Mouse (Mus musculus) liver, embryonic 11.5 days (tissue): ENCODE measurements around the gene Cracr2b. TPM values are rescaled to one million over a fixed set of nuclear protein-coding genes. Genes with fewer than 3 reads are reported as not detected.
A peak's percentile ranks its signal among the peaks of the same experiment; 100 is the strongest.

Experiments used
- ATAC-seq: fragments of 200-750 bp; cut with Nextera tagmentation; replicated peaks from 2 replicates; pipeline ENCODE4 v1.8.0; 2017; ENCODE audit warnings: moderate number of reproducible peaks, mild to moderate bottlenecking, moderate TSS enrichment, moderate library complexity; ENCODE audit not compliant: low FRiP score
- DNase-seq: peaks from one replicate; pipeline ENCODE4 v3.0.0-alpha.2; 2017; ENCODE audit warnings: low spot score
- H3K27ac ChIP-seq: fragments of 300-500 bp; sonication (generic); 2 replicates; pipeline ENCODE4 v1.5.1; 2014; ENCODE audit warnings: mild to moderate bottlenecking, low read depth, low read length, control low read depth
- H3K27me3 ChIP-seq: fragments of 300-500 bp; sonication (generic); replicated peaks from 2 replicates; pipeline ENCODE4 v1.6.1; 2014; ENCODE audit warnings: low read length, mixed read lengths; ENCODE audit not compliant: control insufficient read depth, insufficient read depth
- H3K36me3 ChIP-seq: fragments of 300-500 bp; sonication (generic); 2 replicates; pipeline ENCODE4 v1.6.1; 2014; ENCODE audit warnings: mild to moderate bottlenecking, low read length, moderate library complexity, mixed read lengths; ENCODE audit not compliant: control insufficient read depth, insufficient read depth
- H3K4me1 ChIP-seq: fragments of 300-500 bp; sonication (generic); replicated peaks from 2 replicates; pipeline ENCODE4 v1.6.1; 2014; ENCODE audit warnings: low read length, mixed read lengths; ENCODE audit not compliant: control insufficient read depth, insufficient read depth
- H3K4me2 ChIP-seq: fragments of 300-500 bp; sonication (generic); 2 replicates; pipeline ENCODE4 v1.6.1; 2014; ENCODE audit warnings: mild to moderate bottlenecking, control low read depth, moderate library complexity
- H3K4me3 ChIP-seq: fragments of 300-500 bp; sonication (generic); 2 replicates; pipeline ENCODE4 v1.5.1; 2014; ENCODE audit warnings: low read depth, low read length, control low read depth
- H3K9ac ChIP-seq: fragments of 300-500 bp; sonication (generic); 2 replicates; pipeline ENCODE4 v1.6.1; 2014; ENCODE audit warnings: low read depth, low read length, control low read depth
- H3K9me3 ChIP-seq: fragments of 300-500 bp; sonication (generic); 2 replicates; pipeline ENCODE4 v1.6.1; 2016; ENCODE audit warnings: low read length, inconsistent platforms, mixed read lengths; ENCODE audit not compliant: control insufficient read depth
- WGBS: fragments of 180-500 bp; shearing (Covaris S2); extraction: QIAGEN DNeasy Blood & Tissue Kit; methylation state at CpG from one replicate; pipeline ENCODE4 v1.1.7; 2014; 5-methylcytosine and 5-hydroxymethylcytosine counted together
- polyA plus RNA-seq: library from polyadenylated mRNA; unstranded; fragments of >200 nt; fragmentation: Nextera tagmentation; extraction: Ambion mirVana; gene quantifications from 2 replicates; pipeline ENCODE4 v1.2.1, GENCODE M21; 2014

The Cracr2b gene
- polyA plus RNA-seq, 1 experiment from 2014 or later = 4.3 TPM

GRCm38 (mm10) chr7:141491151-141491550 lies 30.3 kb downstream of the Cracr2b start:
- Histone ChIP-seq H3K36me3 (peaks cover 6% of the 10 kb centered on the region), H3K9ac (no peak overlapping the region), H3K4me2 (no peak overlapping the region), H3K9me3 (no peaks in the 10 kb centered on the region), H3K27me3 (no peaks in the 10 kb centered on the region), H3K4me1 (0 out of 2 replicates have a peak, but pooled peaks cover 3% of the 10 kb centered on the region), H3K27ac (no peak overlapping the region), H3K4me3 (no peak overlapping the region)
- peak; percentile 67 for ATAC-seq
- no peak for DNase-seq
- 56% methylated on average over 2 of the region's 2 CpGs for WGBS

- Histone ChIP-seq H3K9ac (no peak overlapping the region), H3K4me1 (0 out of 2 replicates have a peak, but pooled peaks cover 3% of the 10 kb centered on the region), H3K4me3 (no peak overlapping the region), H3K27me3 (no peaks in the 10 kb centered on the region), H3K9me3 (no peaks in the 10 kb centered on the region), H3K27ac (no peak overlapping the region), H3K4me2 (no peak overlapping the region), H3K36me3 (peaks cover 6% of the 10 kb centered on the region)
- WGBS = 85% methylated on average over 5 of the region's 5 CpGs
- DNase-seq (no peak), ATAC-seq (no peak)
Observed at GRCm38 (mm10) chr7:141492738-141493137, 31.8 kb downstream of the Cracr2b start.

GRCm38 (mm10) chr7:141493729-141494128 lies 32.8 kb downstream of the Cracr2b start:
- Histone ChIP-seq H3K9ac (no peak overlapping the region), H3K9me3 (no peaks in the 10 kb centered on the region), H3K4me1 (0 out of 2 replicates have a peak, but pooled peaks cover 3% of the 10 kb centered on the region), H3K36me3 (peaks cover 6% of the 10 kb centered on the region), H3K4me2 (no peak overlapping the region), H3K27ac (no peak overlapping the region), H3K27me3 (no peaks in the 10 kb centered on the region), H3K4me3 (no peak overlapping the region)
- no peak for DNase-seq
- ATAC-seq = no peak
- WGBS = 81% methylated on average over 1 of the region's 1 CpGs

- Histone ChIP-seq H3K4me2 (no peak overlapping the region), H3K27ac (no peak overlapping the region), H3K27me3 (no peaks in the 10 kb centered on the region), H3K4me1 (0 out of 2 replicates have a peak, but pooled peaks cover 3% of the 10 kb centered on the region), H3K9ac (no peak overlapping the region), H3K4me3 (no peak overlapping the region), H3K36me3 (peaks cover 6% of the 10 kb centered on the region), H3K9me3 (no peaks in the 10 kb centered on the region)
- WGBS = 84% methylated on average over 2 of the region's 2 CpGs
- DNase-seq = no peak
- ATAC-seq = no peak
Observed at GRCm38 (mm10) chr7:141495379-141495778, 34.5 kb downstream of the Cracr2b start.

- Histone ChIP-seq H3K4me2 (no peak overlapping the region), H3K9me3 (no peaks in the 10 kb centered on the region), H3K27ac (no peak overlapping the region), H3K4me3 (no peak overlapping the region), H3K9ac (no peak overlapping the region), H3K27me3 (no peaks in the 10 kb centered on the region), H3K36me3 (peaks cover 6% of the 10 kb centered on the region), H3K4me1 (0 out of 2 replicates have a peak, but pooled peaks cover 3% of the 10 kb centered on the region)
- DNase-seq (no peak), ATAC-seq (no peak)
- 88% methylated on average over 4 of the region's 4 CpGs for WGBS
Observed at GRCm38 (mm10) chr7:141495940-141496339, 35.0 kb downstream of the Cracr2b start.

GRCm38 (mm10) chr7:141497600-141497999 lies 36.7 kb downstream of the Cracr2b start:
- H3K4me1 ChIP-seq = no peaks in the 10 kb centered on the region
- H3K27me3 ChIP-seq = no peaks in the 10 kb centered on the region
- no peak overlapping the region for H3K9ac ChIP-seq
- DNase-seq (no peak), ATAC-seq (no peak)
- H3K4me2 ChIP-seq = no peak overlapping the region
- 91% methylated on average over 3 of the region's 3 CpGs for WGBS
- H3K4me3 ChIP-seq = no peak overlapping the region
- no peaks in the 10 kb centered on the region for H3K9me3 ChIP-seq
- no peak overlapping the region for H3K27ac ChIP-seq
- H3K36me3 ChIP-seq = peaks cover 7% of the 10 kb centered on the region

- Histone ChIP-seq H3K27ac (no peak overlapping the region), H3K27me3 (no peaks in the 10 kb centered on the region), H3K4me3 (no peak overlapping the region), H3K36me3 (peaks cover 3% of the 10 kb centered on the region; the same call in 1 of the 2 replicates), H3K9ac (no peak overlapping the region), H3K9me3 (no peaks in the 10 kb centered on the region), H3K4me2 (no peak overlapping the region), H3K4me1 (0 out of 2 replicates have a peak, but pooled peaks cover 3% of the 10 kb centered on the region)
- DNase-seq (no peak), ATAC-seq (no peak)
- WGBS = 85% methylated on average over 7 of the region's 7 CpGs
Observed at GRCm38 (mm10) chr7:141501820-141502555, 41.1 kb downstream of the Cracr2b start.

- H3K4me3 ChIP-seq = no peak overlapping the region
- no peak for ATAC-seq
- 90% methylated on average over 5 of the region's 5 CpGs for WGBS
- H3K27me3 ChIP-seq = no peaks in the 10 kb centered on the region
- H3K36me3 ChIP-seq = peaks cover 3% of the 10 kb centered on the region; the same call in 1 of the 2 replicates
- H3K9me3 ChIP-seq = no peaks in the 10 kb centered on the region
- no peak overlapping the region for H3K27ac ChIP-seq
- no peak overlapping the region for H3K4me2 ChIP-seq
- H3K9ac ChIP-seq = no peak overlapping the region
- peaks cover 7% of the 10 kb centered on the region; the same call in 1 of the 2 replicates for H3K4me1 ChIP-seq
- DNase-seq = no peak
Observed at GRCm38 (mm10) chr7:141502556-141502905, 41.6 kb downstream of the Cracr2b start.

- H3K4me1 ChIP-seq = peaks cover 17% of the 10 kb centered on the region; the same call in 1 of the 2 replicates
- peak overlapping the region; percentile 59 for H3K27ac ChIP-seq
- H3K27me3 ChIP-seq = no peaks in the 10 kb centered on the region
- H3K4me3 ChIP-seq = peak overlapping the region; percentile 31
- ATAC-seq = peak; percentile 68
- DNase-seq = no peak
- no peaks in the 10 kb centered on the region for H3K9me3 ChIP-seq
- peak overlapping the region; percentile 65 for H3K9ac ChIP-seq
- H3K4me2 ChIP-seq = peak overlapping the region; percentile 49
- H3K36me3 ChIP-seq = peaks cover 9% of the 10 kb centered on the region; the same call in 1 of the 2 replicates
- WGBS = 73% methylated on average over 2 of the region's 2 CpGs
Observed at GRCm38 (mm10) chr7:141506278-141506677, 45.4 kb downstream of the Cracr2b start.
